Mouse (Mus musculus) stomach, postnatal 0 days (tissue): ENCODE measurements at regions not wholly inside any gene's neighbourhood (a gene's known extent, or its start where the extent isn't known, plus 50 kb on each side); places are given as distances from the start of the nearest gene placed in this dataset.

ENCODE experiments used
- CTCF ChIP-seq: IDR thresholded peaks from 2 replicates; pipeline ENCODE4 v1.5.1; 2016; ENCODE audit warnings: antibody characterized with exemption, low read depth, mild to moderate bottlenecking, moderate library complexity
- EP300 ChIP-seq: optimal IDR thresholded peaks from 2 replicates; pipeline ENCODE3; 2016; ENCODE audit warnings: antibody characterized with exemption

DNA sequence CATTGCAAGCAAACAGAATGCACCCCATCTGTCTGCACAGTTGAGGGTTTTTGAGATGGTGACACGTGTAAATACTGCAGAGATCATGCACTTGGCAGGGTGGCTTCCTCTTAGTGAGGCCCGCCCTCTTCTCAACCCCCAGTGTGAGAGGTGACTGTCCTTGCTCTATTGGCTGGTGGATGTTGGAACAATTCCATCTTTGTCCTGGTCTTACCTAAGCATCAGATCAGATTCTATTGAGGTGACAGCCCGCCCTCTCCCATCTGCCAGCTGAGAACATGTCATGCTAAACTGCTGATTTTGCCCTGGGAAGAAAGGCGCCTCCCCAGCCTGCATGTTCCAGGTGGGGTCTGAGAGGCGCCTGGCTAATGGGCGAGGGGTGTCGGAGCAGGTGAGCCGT lies 646.4 kb upstream of the 3110018I06Rik start:
- TF ChIP-seq CTCF (no peak), EP300 (no peak)
